Mouse (Mus musculus) MN1 (cell line): Measurements from ENCODE around the gene Usf3.
A peak's percentile ranks its signal among the peaks of the same experiment; 100 is the strongest.

Experiments used
- DNase-seq: peaks from one replicate; pipeline ENCODE4 v3.0.0-alpha.2; 2016; ENCODE audit warnings: low spot score

The Usf3 gene

GRCm38 (mm10) chr16:44173155-44173941, at the start of gene Usf3:
Usf3 (plus strand) TSS chr16:44173246.
- peak; percentile 25 for DNase-seq

DNA sequence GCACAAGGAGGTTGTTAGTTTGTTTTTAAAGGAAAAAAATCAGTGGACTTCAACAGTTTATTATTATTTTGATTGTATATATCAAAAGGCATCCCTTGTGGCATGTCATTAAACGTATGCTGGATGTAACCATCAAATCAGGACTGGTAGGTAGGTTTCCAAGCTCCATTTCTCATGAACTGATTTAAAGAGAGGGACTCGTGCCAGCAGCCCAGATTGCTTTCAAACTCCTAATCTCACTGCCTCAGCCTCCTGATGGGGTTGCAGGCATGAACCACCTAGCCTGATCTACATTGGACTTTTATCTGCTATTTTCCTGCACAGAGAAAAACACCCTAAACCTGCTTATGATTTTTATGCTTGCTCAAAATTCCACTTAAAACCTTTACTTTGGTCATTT, 49.3 kb upstream of the Usf3 start:
- no peak for DNase-seq

DNA sequence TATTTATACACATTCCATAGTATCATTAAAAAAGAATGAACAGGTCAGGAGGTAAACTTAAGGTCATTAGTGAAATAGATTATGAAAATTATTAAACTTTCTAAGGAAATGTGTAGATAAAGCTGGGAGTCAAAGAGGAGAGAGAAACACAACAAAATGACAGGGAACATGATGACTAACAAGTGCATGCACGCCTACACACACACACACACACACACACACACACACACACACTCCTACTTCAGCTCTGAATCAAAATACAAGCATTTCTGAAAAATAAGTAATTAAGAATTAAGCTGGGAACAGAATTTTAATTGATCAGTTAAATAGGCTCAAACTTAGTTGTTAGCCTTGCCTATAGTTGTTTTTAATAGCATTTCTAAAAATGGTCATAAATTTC, 48.3 kb upstream of the Usf3 start:
- DNase-seq: no peak

DNA sequence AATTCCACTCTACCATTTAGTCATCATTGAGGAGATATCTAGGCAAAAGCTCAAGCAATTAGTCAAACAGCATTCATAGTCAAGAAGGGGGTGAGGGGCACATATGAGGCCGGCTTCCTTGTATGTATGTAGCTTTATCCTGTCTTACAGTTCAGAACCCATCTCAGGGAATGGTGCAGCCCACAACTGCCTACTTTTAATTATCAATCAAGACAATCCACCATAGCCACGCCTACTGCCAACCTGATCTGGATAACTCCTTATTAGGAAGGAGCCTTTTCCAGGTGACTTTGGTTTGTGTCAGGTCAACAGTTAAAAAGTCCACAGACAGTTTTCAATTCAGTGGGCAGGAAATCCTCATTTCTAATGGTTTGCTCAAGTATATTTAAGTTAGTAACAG, 47.6 kb upstream of the Usf3 start:
- DNase-seq: no peak

- DNase-seq: no peak
These were observed 46.6 kb upstream of the Usf3 start for GRCm38 (mm10) chr16:44126437-44126836.

GRCm38 (mm10) chr16:44132300-44132699, 40.7 kb upstream of the Usf3 start:
- DNase-seq: no peak

DNA sequence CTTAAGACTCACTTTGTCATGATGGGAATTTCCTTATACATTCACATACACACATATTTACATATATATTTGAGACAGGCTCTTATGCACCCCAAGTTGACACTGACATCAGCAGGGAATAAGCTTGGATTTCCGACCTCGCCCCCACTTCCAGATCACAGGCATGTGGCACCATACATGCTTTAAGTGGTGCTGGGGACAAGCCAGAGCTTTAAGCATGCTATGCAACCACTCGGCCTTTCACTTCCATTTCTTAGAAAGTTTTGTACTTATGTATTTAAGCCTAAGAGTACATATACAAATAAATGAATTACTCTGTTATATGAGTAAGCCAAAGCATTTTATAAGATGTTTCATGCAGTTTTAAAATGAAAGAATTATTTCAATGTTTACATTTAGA, 39.9 kb upstream of the Usf3 start:
- no peak for DNase-seq

DNA sequence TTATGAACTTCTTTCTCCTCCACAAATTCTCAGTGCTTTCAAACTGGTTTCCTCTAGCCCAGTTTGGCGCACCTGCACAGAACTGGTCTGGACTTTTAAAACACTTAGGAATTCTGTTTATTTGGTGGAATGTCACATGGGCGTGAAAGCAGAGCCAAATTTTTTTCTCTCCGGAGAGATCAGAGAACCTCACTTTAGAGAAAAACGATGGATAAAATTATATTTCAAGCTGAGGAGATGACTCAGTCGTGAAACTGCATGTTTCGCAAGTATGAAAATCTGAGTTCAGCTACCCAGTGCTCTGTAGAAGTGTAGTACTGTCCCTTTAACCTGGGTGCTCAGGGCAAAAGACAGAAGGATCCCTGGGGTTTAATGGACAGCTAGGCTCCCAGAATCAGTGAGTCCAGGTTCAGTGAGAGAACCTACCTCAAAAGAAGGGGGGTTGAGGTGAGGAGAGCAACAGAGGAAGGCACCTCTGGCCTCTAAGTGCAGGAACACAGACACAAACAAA, 36.5 kb upstream of the Usf3 start:
- DNase-seq: no peak

GRCm38 (mm10) chr16:44138377-44138978, 34.6 kb upstream of the Usf3 start:
- peak; percentile 23 for DNase-seq

DNA sequence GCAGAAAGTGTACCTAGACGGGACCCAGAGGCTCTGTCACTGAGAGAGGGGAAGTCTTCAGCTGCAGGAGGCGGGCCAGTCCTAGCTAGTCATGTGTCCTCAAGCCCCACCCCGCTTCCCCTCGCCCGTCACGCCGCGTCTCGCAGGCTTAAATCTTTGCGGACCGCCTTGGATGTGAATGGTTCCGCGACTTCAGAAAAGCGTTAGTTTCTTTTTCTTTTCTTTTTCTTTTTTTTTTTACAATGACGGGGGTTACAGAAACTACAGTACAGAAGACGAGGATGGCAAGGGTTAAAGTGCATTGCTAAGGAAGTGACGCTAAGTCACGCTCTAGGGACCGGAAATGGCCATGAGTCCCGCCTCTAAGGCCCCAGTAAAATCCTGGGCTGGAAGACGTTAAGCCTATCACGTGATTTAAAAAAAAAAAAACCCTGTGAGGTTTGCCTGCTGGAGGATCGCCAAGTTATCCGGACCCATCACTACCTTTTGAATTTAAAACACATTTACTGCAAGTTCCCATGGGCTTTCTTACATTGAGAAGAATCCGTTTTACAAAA, 34.0 kb upstream of the Usf3 start:
- peak; percentile 93 for DNase-seq

- peak; percentile 91 for DNase-seq
These were observed 33.4 kb upstream of the Usf3 start, which contains the start of the genes Atp6v1a and Naa50 for GRCm38 (mm10) chr16:44139536-44140185. Atp6v1a (minus strand) TSS chr16:44139705. Naa50 (plus strand) TSS chr16:44139830.

GRCm38 (mm10) chr16:44140186-44140787, 32.8 kb upstream of the Usf3 start:
- DNase-seq: peak; percentile 76

DNA sequence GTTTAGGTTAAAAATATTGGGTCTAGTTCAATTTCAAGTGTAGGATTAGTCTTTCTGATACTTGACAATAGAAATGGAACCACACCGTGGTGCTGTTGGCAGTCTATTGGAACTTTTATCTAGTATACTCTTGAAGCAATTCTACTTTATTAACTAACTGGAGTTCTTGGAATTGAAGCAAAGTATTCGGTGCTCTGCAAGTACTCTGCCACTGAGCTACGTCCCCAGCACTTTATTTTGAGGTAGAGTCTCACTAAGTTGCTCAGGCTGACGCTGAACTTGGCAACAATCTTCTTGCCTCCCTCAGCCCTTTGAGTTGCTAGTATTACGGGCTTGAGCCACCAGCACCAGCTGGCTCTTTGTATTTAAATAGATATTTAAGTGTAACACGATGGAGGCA, 31.6 kb upstream of the Usf3 start:
- no peak for DNase-seq

DNA sequence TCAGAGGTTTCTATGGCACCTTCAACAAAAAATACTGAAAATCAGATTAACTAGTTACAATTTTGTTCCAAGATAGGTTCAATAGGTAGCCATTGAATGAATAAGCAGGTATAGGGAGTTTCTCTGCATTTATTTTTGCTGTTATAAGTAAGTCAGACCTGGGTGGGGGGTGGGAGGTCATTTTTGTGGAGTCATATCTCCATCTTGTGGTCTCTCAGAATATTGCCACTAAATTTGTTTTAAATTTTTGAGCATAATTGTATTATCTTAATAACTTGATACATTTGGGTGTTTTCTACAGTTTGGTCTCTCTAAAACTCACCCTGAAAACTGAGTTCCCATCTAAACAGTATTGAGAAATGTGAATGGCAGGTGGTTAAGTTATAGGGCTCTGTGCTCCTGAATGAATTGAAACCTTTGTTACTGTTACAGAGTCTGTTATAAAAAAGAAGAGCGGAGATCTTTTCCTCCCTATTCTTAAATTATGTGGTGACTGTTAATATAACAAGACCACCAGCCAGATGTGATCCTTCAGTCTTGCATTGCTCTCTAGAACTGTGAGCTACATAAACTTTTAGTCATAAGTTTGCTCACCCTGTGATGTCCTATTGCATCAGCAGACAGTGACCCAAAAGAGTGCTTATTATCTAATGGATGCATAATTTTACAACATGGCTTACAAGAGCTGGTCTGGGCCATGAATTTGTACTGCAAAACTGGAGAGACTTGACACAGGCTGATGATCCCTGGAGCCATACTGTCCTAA, 23.9 kb upstream of the Usf3 start:
- DNase-seq: no peak

- no peak for DNase-seq
These were observed 18.5 kb upstream of the Usf3 start for GRCm38 (mm10) chr16:44154497-44155057.

DNA sequence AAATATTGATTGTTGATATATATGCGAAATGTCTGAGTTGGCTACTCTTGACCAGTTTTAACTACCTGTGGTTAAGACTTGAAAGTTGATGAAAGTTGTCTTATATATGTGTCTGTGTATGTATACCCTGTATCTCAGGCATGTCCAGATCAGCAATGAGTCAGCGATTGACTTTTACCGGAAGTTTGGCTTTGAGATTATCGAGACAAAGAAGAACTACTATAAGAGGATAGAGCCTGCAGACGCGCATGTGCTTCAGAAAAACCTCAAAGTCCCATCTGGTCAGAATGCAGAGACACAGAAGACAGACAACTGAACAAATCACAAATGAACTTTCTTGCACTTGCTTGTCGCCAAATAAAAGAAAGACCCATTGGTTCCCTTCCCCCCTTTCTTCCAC, 13.7 kb upstream of the Usf3 start:
- DNase-seq: no peak

DNA sequence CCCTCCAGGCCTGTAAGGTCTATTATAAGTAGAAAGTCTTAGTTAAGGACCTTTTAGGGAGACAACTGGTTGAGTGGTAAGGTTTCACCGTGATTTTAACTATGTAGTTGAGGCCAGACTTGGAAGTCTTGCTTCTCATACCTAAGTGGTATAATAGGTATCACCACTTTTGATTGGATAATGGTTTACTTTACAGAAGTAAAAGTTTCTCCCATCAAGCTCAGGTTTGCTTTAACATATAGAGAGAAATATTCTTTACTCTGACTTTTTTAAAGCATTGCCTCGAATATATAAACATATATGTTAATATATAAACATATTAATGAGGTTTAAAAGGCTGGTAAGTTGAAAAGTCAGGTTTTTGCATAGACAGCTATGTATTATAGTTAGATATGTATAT, 9.2 kb upstream of the Usf3 start:
- no peak for DNase-seq

DNA sequence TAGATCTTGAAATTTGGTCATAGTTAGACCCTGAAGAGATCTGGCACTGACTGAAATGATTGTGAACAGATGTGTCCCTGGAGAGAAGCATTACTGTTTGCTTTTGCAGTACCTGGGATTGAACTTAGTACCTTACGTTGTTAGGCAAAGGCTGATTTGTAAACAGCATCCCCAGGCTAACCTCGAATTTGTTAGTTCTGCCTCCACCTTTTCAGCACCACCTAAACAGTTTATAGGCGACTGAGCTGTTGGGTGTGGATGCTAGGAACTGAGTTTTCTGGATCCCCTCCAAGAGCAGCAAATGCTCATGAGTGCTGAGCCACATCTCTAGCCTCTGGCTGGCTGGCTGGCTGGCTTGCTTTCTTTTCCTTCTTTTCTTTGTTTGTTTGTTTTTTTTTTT, 7.9 kb upstream of the Usf3 start:
- no peak for DNase-seq

GRCm38 (mm10) chr16:44168990-44169389, 4.1 kb upstream of the Usf3 start:
- DNase-seq: no peak

GRCm38 (mm10) chr16:44172297-44173154, 520 bp upstream of the Usf3 start:
- peak; percentile 96 for DNase-seq
